Mouse (Mus musculus): ENCODE measurements around the gene Fpgt. TPM values are rescaled to one million over a fixed set of nuclear protein-coding genes. Genes with fewer than 3 reads are reported as not detected.

Fpgt gene
- total and polyA plus RNA-seq, 3 experiments, result 1.5 to 47.9 (median 35.7) TPM

DNA sequence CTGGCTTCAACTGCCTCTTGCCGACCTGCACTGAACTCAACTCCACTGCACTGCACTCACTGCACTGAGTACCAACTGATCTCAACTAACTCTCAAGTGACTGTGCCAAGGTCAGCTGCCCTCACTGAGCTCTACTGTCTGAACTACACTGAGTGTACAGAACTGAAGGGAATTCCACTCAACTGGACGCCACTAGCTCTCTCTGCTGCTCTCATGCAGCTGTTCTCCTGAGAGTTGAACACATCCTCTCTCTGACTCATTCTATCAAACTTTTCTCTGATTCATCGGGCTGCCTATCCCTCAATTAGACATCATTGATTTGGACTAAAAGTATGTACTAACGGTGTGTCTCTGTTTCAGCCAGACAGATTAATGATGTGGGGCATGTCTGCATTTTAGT is 15.3 kb downstream of the Fpgt start:
- Histone ChIP-seq H3K4me3 (ENCODE audit: low read depth, low read length) (no peak overlapping the region), H3K9me3 (replicated peaks) (no peaks in the 10 kb centered on the region), H3K27me3 (ENCODE audit: insufficient read depth, low read length) (no peaks in the 10 kb centered on the region), H3K4me1 (ENCODE audit: insufficient read depth, low read depth, low read length) (no peaks in the 10 kb centered on the region), H3K36me3 (replicated peaks) (no peaks in the 10 kb centered on the region)
- ATAC-seq (ENCODE audit: extremely low read depth, insufficient number of reproducible peaks, low FRiP score, poor library complexity, severe bottlenecking), result no peak
- no peak for TF ChIP-seq CTCF (IDR thresholded peaks at IDR 0.05; ENCODE audit: low read depth, low read length)
- TF ChIP-seq GATA1 (IDR thresholded peaks at IDR 0.05; ENCODE audit: borderline replicate concordance, low read length), result no peak
- TF ChIP-seq POLR2AphosphoS5 (IDR thresholded peaks at IDR 0.05; ENCODE audit: insufficient replicate concordance, low read depth, low read length), result no peak
- TF ChIP-seq TAL1 (conservative IDR thresholded peaks at IDR 0.05; ENCODE audit: low read depth, low read length), result no peak
- TF ChIP-seq GATA2 (IDR thresholded peaks at IDR 0.05; ENCODE audit: borderline replicate concordance, low read depth, low read length), result no peak
- DNase-seq (ENCODE audit: low spot score), result no peak

DNA sequence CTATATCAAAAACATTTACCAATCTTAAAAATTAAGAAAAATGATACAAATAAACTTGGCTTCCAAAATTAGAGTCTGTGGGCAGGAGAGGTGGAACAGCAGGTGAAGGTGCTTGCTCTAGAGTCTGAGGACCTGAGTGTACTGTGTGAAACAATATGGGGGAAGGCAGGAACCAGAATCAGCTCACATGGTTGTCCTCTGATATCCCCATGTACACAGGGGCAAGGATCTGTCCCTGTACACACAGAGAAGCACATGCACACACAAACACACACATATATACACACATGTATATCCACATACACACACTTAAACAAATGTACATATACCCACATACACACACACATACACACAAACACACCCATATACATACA is 33.8 kb downstream of the Fpgt start:
- no peak for DNase-seq (ENCODE audit: low spot score)
- no peaks in the 10 kb centered on the region for H3K9me3 ChIP-seq (replicated peaks)
- no peaks in the 10 kb centered on the region for H3K4me1 ChIP-seq (ENCODE audit: insufficient read depth, low read depth, low read length)
- no peaks in the 10 kb centered on the region for H3K36me3 ChIP-seq (replicated peaks)
- no peak overlapping the region for H3K4me3 ChIP-seq (ENCODE audit: low read depth, low read length)
- no peak for TF ChIP-seq GATA2 (IDR thresholded peaks at IDR 0.05; ENCODE audit: borderline replicate concordance, low read depth, low read length)
- TF ChIP-seq TAL1 (conservative IDR thresholded peaks at IDR 0.05; ENCODE audit: low read depth, low read length), result no peak
- no peak for TF ChIP-seq GATA1 (IDR thresholded peaks at IDR 0.05; ENCODE audit: borderline replicate concordance, low read length)
- TF ChIP-seq POLR2AphosphoS5 (IDR thresholded peaks at IDR 0.05; ENCODE audit: insufficient replicate concordance, low read depth, low read length), result no peak
- TF ChIP-seq CTCF (IDR thresholded peaks at IDR 0.05; ENCODE audit: low read depth, low read length), result no peak
- no peak for ATAC-seq (ENCODE audit: extremely low read depth, insufficient number of reproducible peaks, low FRiP score, poor library complexity, severe bottlenecking)
- no peaks in the 10 kb centered on the region for H3K27me3 ChIP-seq (ENCODE audit: insufficient read depth, low read length)

DNA sequence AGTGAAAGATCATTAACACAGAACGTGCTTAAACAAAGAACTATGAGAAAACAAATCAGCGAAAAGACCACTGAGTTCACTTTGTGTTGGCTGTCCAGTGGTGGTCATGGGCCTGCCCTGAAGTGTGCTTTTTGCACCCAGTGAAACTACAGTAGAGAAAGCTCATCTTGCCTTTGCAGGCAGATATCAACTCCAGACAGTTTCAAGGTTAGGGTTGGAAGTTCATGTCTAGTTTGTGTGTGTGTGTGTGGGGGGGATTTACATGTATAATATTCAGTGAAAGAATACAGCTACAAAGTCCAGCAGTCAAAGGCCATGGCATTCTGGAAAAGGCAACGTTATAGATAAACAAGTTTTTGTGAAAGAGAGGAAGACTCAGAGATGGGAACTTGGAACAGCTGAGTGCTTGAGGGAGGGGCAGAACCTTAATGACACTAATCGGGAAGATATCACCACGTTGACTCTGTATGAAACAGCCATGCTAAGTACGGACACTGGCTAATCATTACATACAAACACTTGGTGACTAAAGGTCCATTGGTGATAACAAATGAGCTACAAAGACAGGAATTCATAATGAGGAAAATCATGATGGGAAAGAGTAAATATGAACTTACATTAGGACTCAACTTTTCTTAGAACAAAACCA is 34.3 kb downstream of the Fpgt start:
- no peaks in the 10 kb centered on the region for H3K36me3 ChIP-seq (replicated peaks)
- no peak for ATAC-seq (ENCODE audit: extremely low read depth, insufficient number of reproducible peaks, low FRiP score, poor library complexity, severe bottlenecking)
- H3K4me3 ChIP-seq (ENCODE audit: low read depth, low read length), result no peak overlapping the region
- H3K27me3 ChIP-seq (ENCODE audit: insufficient read depth, low read length), result no peaks in the 10 kb centered on the region
- H3K9me3 ChIP-seq (replicated peaks), result no peaks in the 10 kb centered on the region
- no peak for DNase-seq (ENCODE audit: low spot score)
- TF ChIP-seq TAL1 (conservative IDR thresholded peaks at IDR 0.05; ENCODE audit: low read depth, low read length), result no peak
- no peak for TF ChIP-seq POLR2AphosphoS5 (IDR thresholded peaks at IDR 0.05; ENCODE audit: insufficient replicate concordance, low read depth, low read length)
- TF ChIP-seq GATA2 (IDR thresholded peaks at IDR 0.05; ENCODE audit: borderline replicate concordance, low read depth, low read length), result no peak
- no peak for TF ChIP-seq CTCF (IDR thresholded peaks at IDR 0.05; ENCODE audit: low read depth, low read length)
- TF ChIP-seq GATA1 (IDR thresholded peaks at IDR 0.05; ENCODE audit: borderline replicate concordance, low read length), result no peak
- no peaks in the 10 kb centered on the region for H3K4me1 ChIP-seq (ENCODE audit: insufficient read depth, low read depth, low read length)

DNA sequence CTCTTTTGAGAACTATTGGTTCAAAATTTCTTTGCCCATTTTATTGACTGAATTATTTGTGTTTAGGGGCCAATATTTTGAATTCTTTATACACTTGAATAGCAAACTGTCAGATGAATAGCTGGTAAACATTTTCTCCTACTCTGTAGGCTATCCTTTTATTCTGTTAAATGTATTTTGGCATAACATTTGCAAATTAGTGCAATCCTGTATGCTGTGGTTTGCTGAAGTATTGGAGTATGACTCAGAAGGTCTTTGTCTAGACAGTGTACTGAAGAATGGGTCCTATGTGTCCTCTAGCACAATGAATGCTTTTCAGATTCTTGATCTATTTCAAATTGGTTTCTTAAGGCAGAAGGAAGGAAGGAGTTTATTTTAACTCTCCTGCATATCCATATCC is 35.6 kb downstream of the Fpgt start:
- no peaks in the 10 kb centered on the region for H3K4me1 ChIP-seq (ENCODE audit: insufficient read depth, low read depth, low read length)
- ATAC-seq (ENCODE audit: extremely low read depth, insufficient number of reproducible peaks, low FRiP score, poor library complexity, severe bottlenecking) (no peak), DNase-seq (ENCODE audit: low spot score) (no peak)
- TF ChIP-seq GATA2 (IDR thresholded peaks at IDR 0.05; ENCODE audit: borderline replicate concordance, low read depth, low read length) (no peak), POLR2AphosphoS5 (IDR thresholded peaks at IDR 0.05; ENCODE audit: insufficient replicate concordance, low read depth, low read length) (no peak), TAL1 (conservative IDR thresholded peaks at IDR 0.05; ENCODE audit: low read depth, low read length) (no peak), CTCF (IDR thresholded peaks at IDR 0.05; ENCODE audit: low read depth, low read length) (no peak), GATA1 (IDR thresholded peaks at IDR 0.05; ENCODE audit: borderline replicate concordance, low read length) (no peak)
- no peaks in the 10 kb centered on the region for H3K9me3 ChIP-seq (replicated peaks)
- H3K4me3 ChIP-seq (ENCODE audit: low read depth, low read length), result no peak overlapping the region
- H3K27me3 ChIP-seq (ENCODE audit: insufficient read depth, low read length), result no peaks in the 10 kb centered on the region
- no peaks in the 10 kb centered on the region for H3K36me3 ChIP-seq (replicated peaks)

DNA sequence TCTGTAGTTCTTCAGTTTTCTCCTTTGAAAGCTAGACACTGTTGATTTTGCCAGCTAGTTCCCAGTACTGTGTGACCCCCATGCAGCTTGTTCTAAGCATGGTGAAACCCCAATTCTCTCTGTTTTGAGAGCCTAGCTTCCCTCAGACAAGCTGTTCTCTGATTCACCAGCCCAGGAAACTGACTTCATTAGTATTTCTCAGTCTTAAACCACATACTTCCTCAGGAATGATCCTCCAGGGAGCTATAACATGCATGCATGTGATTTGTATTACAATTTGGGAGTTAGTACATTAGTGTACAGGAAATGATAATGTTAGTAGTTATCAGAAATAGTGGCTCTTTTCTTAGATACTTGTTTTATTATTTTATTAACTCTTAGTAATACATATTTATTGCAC is 36.6 kb downstream of the Fpgt start:
- DNase-seq (ENCODE audit: low spot score) (no peak), ATAC-seq (ENCODE audit: extremely low read depth, insufficient number of reproducible peaks, low FRiP score, poor library complexity, severe bottlenecking) (no peak)
- Histone ChIP-seq H3K4me3 (ENCODE audit: low read depth, low read length) (no peak overlapping the region), H3K4me1 (ENCODE audit: insufficient read depth, low read depth, low read length) (no peaks in the 10 kb centered on the region), H3K27me3 (ENCODE audit: insufficient read depth, low read length) (no peaks in the 10 kb centered on the region), H3K9me3 (replicated peaks) (no peaks in the 10 kb centered on the region), H3K36me3 (replicated peaks) (no peaks in the 10 kb centered on the region)
- TF ChIP-seq GATA2 (IDR thresholded peaks at IDR 0.05; ENCODE audit: borderline replicate concordance, low read depth, low read length) (no peak), CTCF (IDR thresholded peaks at IDR 0.05; ENCODE audit: low read depth, low read length) (no peak), GATA1 (IDR thresholded peaks at IDR 0.05; ENCODE audit: borderline replicate concordance, low read length) (no peak), TAL1 (conservative IDR thresholded peaks at IDR 0.05; ENCODE audit: low read depth, low read length) (no peak), POLR2AphosphoS5 (IDR thresholded peaks at IDR 0.05; ENCODE audit: insufficient replicate concordance, low read depth, low read length) (no peak)

DNA sequence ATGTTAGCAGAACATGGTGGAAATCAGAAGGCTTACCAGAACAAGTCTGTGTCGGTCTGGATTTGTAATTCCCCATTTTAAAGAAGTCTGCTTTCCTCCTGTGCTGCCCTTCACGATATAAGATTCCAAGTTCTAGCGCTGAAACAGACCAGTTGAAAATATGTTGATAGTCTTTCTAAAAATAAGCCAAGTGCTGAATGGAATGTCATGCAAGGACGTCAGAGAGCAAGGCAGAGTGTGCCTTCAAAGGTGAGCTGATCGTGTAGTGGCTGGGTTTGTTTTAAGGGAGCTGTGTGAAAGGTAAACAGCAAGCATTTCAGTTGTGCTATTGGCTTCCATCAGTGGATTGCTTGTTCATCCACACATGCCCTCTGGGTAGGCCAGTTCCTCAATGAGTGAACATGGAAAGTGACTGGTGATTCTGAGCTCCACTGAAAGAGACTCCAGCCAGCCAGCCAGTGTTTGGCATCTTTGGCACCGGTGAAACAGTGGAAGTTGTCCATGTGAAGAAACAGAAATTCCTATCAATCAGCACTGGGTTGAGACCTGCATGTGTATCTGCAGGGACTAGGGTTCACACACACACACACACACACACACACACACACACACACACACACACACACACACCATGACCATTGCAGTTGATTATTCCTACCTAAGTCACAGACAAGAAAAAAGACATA is 37.8 kb downstream of the Fpgt start, which contains the start of gene Tnni3k:
TSS of gene Tnni3k (minus strand) at position 177 of the 686 bp plus-strand sequence.
- Histone ChIP-seq H3K27me3 (ENCODE audit: insufficient read depth, low read length) (no peaks in the 10 kb centered on the region), H3K4me3 (ENCODE audit: low read depth, low read length) (no peak within 1 kb of the TSS), H3K9me3 (replicated peaks) (no peaks in the 10 kb centered on the region), H3K4me1 (ENCODE audit: insufficient read depth, low read depth, low read length) (no peaks in the 10 kb centered on the region), H3K36me3 (replicated peaks) (no peaks in the 10 kb centered on the region)
- TF ChIP-seq GATA2 (IDR thresholded peaks at IDR 0.05; ENCODE audit: borderline replicate concordance, low read depth, low read length) (no peak), POLR2AphosphoS5 (IDR thresholded peaks at IDR 0.05; ENCODE audit: insufficient replicate concordance, low read depth, low read length) (no peak), GATA1 (IDR thresholded peaks at IDR 0.05; ENCODE audit: borderline replicate concordance, low read length) (no peak), CTCF (IDR thresholded peaks at IDR 0.05; ENCODE audit: low read depth, low read length) (no peak), TAL1 (conservative IDR thresholded peaks at IDR 0.05; ENCODE audit: low read depth, low read length) (no peak)
- ATAC-seq (ENCODE audit: extremely low read depth, insufficient number of reproducible peaks, low FRiP score, poor library complexity, severe bottlenecking), result no peak
- no peak for DNase-seq (ENCODE audit: low spot score)
